Mouse (Mus musculus) olfactory bulb, adult 2 months (tissue): ENCODE measurements around the gene Acp4.

Experiments used
- CTCF ChIP-seq: fragments of 200-500 bp; IDR thresholded peaks from 2 replicates; pipeline ENCODE4 v1.5.1; 2012; ENCODE audit warnings: low read depth, mild to moderate bottlenecking, low read length, moderate library complexity; ENCODE audit not compliant: insufficient read depth
- POLR2A ChIP-seq: fragments of 200-500 bp; IDR thresholded peaks from 2 replicates; pipeline ENCODE4 v1.6.1; 2012; ENCODE audit warnings: mild to moderate bottlenecking, low read depth, low read length, moderate library complexity; ENCODE audit not compliant: insufficient read depth

DNA sequence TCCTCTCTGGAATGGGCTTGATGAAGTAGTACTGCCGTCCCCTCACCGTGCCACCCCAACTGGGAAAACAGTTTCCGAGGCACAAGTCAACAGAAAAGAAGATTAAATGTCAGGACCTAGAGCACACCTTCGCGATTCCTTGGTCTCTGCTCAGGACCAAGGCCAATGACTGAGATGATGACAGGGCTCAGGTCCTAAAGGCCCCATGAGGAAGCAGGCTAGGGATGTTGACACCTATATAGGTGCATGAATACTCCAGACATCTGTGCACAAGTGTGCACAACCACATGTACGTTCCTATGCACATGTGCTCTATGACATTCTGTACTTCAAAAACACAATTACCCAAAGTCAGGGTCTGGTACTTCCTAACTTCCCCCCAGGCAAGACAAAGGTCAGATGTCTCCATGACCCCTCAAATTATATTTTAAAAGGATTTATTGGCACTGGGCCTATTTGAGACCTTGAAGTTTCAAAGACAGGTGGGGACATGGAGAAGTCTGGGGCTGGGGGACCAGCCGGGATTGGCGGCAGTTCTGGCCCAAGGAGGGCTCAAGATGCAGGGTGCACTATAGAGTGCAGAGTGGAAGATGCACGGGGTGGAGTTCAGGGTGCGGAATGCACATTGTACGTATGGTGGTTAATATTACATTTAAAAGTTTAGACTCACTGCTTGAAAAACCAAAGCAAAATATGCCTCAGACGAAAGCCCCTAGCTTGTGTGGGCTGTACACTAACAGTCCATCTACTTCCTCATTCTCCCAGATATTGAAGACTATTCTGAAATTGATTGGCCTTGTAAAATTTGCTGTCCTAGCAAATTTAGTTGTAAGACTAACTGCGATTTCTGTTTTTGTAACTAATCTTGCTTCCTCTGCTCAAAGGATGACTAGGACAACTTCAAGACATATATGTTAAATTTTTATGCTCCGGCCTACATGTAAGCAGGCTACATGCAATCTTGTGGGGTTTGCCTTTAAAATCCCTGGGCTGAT, 46.5 kb upstream of the Acp4 start:
- TF ChIP-seq CTCF (no peak), POLR2A (no peak)
